Comparison of ENCODE assay signal across 18 mouse cellular contexts in genomic region chr9:43271761-43272518, GRCm38 (mm10). TPM values are rescaled to one million over a fixed set of nuclear protein-coding genes. Genes with fewer than 3 reads are reported as not detected.
DNase-seq lines count a peak whose midpoint lies in the region; ATAC-seq and TF ChIP-seq lines count a peak whose summit lies in the region.
"Had no signal": no experiment of that assay in that cellular context is flagged by ENCODE, and none has a peak within 500 bp of the region (broad histone marks: within the 10 kb centered on the region; RNA-seq: fewer than 3 reads in every experiment).

No protein-coding gene starts in this region.

- no peaks in the 10 kb centered on the region for H3K9me3 ChIP-seq in hindbrain, embryonic 13.5 days
- no peaks in the 10 kb centered on the region for H3K9me3 ChIP-seq in hindbrain, embryonic 11.5 days (ENCODE audit: control insufficient read depth, low read length)
- 0 out of 2 replicates have a peak, but pooled peaks cover 3% of the 10 kb centered on the region for H3K9me3 ChIP-seq in embryonic facial prominence, embryonic 10.5 days
- H3K9me3 ChIP-seq: embryonic facial prominence, embryonic 15.5 days; forebrain, embryonic 12.5 days; limb, embryonic 15.5 days; megakaryocyte, embryonic 14.5 days had no signal

- TF ChIP-seq POLR2A in olfactory bulb, adult 2 months (IDR thresholded peaks at IDR 0.05; ENCODE audit: insufficient read depth, low read depth, low read length): no peak

- ATAC-seq in hindbrain, embryonic 13.5 days (ENCODE audit: low FRiP score): no peak
- no peak for ATAC-seq in hindbrain, embryonic 11.5 days (ENCODE audit: low FRiP score)

- H3K4me3 ChIP-seq in hindbrain, embryonic 13.5 days: no peak overlapping the region
- H3K4me3 ChIP-seq in hindbrain, embryonic 11.5 days (ENCODE audit: low read depth, low read length): no peak overlapping the region
- no peak overlapping the region for H3K4me3 ChIP-seq in left cerebral cortex, adult 2 months
- no peak overlapping the region for H3K4me3 ChIP-seq in embryonic facial prominence, embryonic 10.5 days
- no peak overlapping the region for H3K4me3 ChIP-seq in olfactory bulb, adult 2 months (ENCODE audit: insufficient read depth, low read depth, low read length)
- H3K4me3 ChIP-seq: embryonic facial prominence, embryonic 15.5 days; forebrain, embryonic 12.5 days; limb, embryonic 15.5 days; megakaryocyte, embryonic 14.5 days had no signal

- intact Hi-C loops in left cerebral cortex, adult 2 months (cut with DNase I): no loop called here
- intact Hi-C loops in left cerebral cortex, postnatal 4 days (cut with DNase I): no loop called here

- WGBS in hindbrain, embryonic 13.5 days: 39% methylated on average over 14 of the region's 14 CpGs
- WGBS in hindbrain, embryonic 11.5 days: 37% methylated on average over 14 of the region's 14 CpGs
- 43% methylated on average over 14 of the region's 14 CpGs for WGBS in embryonic facial prominence, embryonic 10.5 days
- WGBS in olfactory bulb, adult 2 months: 53% methylated on average over 14 of the region's 14 CpGs

- TF ChIP-seq CTCF in left cerebral cortex, adult 2 months (IDR thresholded peaks at IDR 0.05): no peak
- no peak for TF ChIP-seq CTCF in olfactory bulb, adult 2 months (IDR thresholded peaks at IDR 0.05; ENCODE audit: insufficient read depth, low read depth, low read length)

- no peak overlapping the region for H3K27ac ChIP-seq in hindbrain, embryonic 13.5 days
- no peak overlapping the region for H3K27ac ChIP-seq in hindbrain, embryonic 11.5 days (ENCODE audit: low read depth, low read length)
- peak overlapping the region; percentile 67 for H3K27ac ChIP-seq in left cerebral cortex, adult 2 months
- H3K27ac ChIP-seq in embryonic facial prominence, embryonic 10.5 days (replicated peaks): peak overlapping the region; percentile 57; the same call in 1 of the 2 replicates
- peak overlapping the region; percentile 9; the same call in 1 of the 2 replicates for H3K27ac ChIP-seq in olfactory bulb, adult 2 months (ENCODE audit: insufficient read depth, low read depth, low read length)
- H3K27ac ChIP-seq: embryonic facial prominence, embryonic 15.5 days; forebrain, embryonic 12.5 days; limb, embryonic 15.5 days had no signal

- peak overlapping the region; percentile 15; the same call in 1 of the 2 replicates for H3K9ac ChIP-seq in hindbrain, embryonic 13.5 days
- no peak overlapping the region for H3K9ac ChIP-seq in hindbrain, embryonic 11.5 days (ENCODE audit: low read depth, low read length)
- H3K9ac ChIP-seq: embryonic facial prominence, embryonic 15.5 days; forebrain, embryonic 12.5 days; limb, embryonic 15.5 days had no signal

- peaks cover 72% of the 10 kb centered on the region for H3K27me3 ChIP-seq in hindbrain, embryonic 13.5 days
- H3K27me3 ChIP-seq in hindbrain, embryonic 11.5 days (ENCODE audit: control insufficient read depth, insufficient read depth, low read length): peaks cover 30% of the 10 kb centered on the region
- peaks cover 59% of the 10 kb centered on the region for H3K27me3 ChIP-seq in embryonic facial prominence, embryonic 10.5 days (replicated peaks; ENCODE audit: low read depth, poor library complexity, severe bottlenecking)

- peaks cover 18% of the 10 kb centered on the region for H3K4me1 ChIP-seq in hindbrain, embryonic 13.5 days (replicated peaks)
- peaks cover 2% of the 10 kb centered on the region; the same call in 1 of the 2 replicates for H3K4me1 ChIP-seq in hindbrain, embryonic 11.5 days (replicated peaks; ENCODE audit: control insufficient read depth, insufficient read depth, low read length)
- H3K4me1 ChIP-seq in embryonic facial prominence, embryonic 10.5 days: peaks cover 50% of the 10 kb centered on the region
- peaks cover 21% of the 10 kb centered on the region for H3K4me1 ChIP-seq in olfactory bulb, adult 2 months (ENCODE audit: control insufficient read depth, insufficient read depth, low read length)

- DNase-seq in hindbrain, embryonic 11.5 days (ENCODE audit: low spot score): no peak
- DNase-seq in left cerebral cortex, adult 2 months (ENCODE audit: extremely low spot score in 1 of 2, low spot score in 2 of 2): no peak
- DNase-seq in left cerebral cortex, postnatal 4 days: no peak
- no peak for DNase-seq in embryonic facial prominence, embryonic 10.5 days (ENCODE audit: low spot score)
- no peak for DNase-seq in spleen, adult 12 weeks (ENCODE audit: low spot score)
- DNase-seq: adrenal gland, postnatal 36 days; B cell, adult 2 months; cerebellum, adult 9-11 months; lung, postnatal 10 days; thymus, postnatal 4 days had no signal

- H3K36me3 ChIP-seq in hindbrain, embryonic 13.5 days: no peaks in the 10 kb centered on the region
- H3K36me3 ChIP-seq in hindbrain, embryonic 11.5 days (ENCODE audit: control insufficient read depth, insufficient read depth, low read length): no peaks in the 10 kb centered on the region
- no peaks in the 10 kb centered on the region for H3K36me3 ChIP-seq in embryonic facial prominence, embryonic 10.5 days (replicated peaks)
- H3K36me3 ChIP-seq: embryonic facial prominence, embryonic 15.5 days; forebrain, embryonic 12.5 days; limb, embryonic 15.5 days had no signal

- no peak overlapping the region for H3K4me2 ChIP-seq in hindbrain, embryonic 13.5 days
- H3K4me2 ChIP-seq in hindbrain, embryonic 11.5 days (replicated peaks; ENCODE audit: low read depth, low read length): no peak overlapping the region
- H3K4me2 ChIP-seq: embryonic facial prominence, embryonic 15.5 days; limb, embryonic 15.5 days had no signal

RNA-seq across cellular contexts. Expression of gene Oaf, which starts 32.2 kb away (rescaled TPM):
- polyA plus RNA-seq in hindbrain, embryonic 13.5 days (2015; fragmentation: Nextera tagmentation; extraction: Ambion mirVana): 11.3 and 12.6 TPM in 2 replicates
- polyA plus RNA-seq in hindbrain, embryonic 11.5 days (2014; fragmentation: Nextera tagmentation; extraction: Ambion mirVana): 34.7 and 41.4 TPM in 2 replicates
- 10 to 100 TPM; 13.3 to 18.0 TPM for total RNA-seq in left cerebral cortex, adult 2 months (2021)
- total RNA-seq in left cerebral cortex, postnatal 4 days (2021): 1 to 10 TPM; 3.6 to 4.1 TPM
- polyA plus RNA-seq in embryonic facial prominence, embryonic 10.5 days (2016; fragmentation: Nextera tagmentation; extraction: Ambion mirVana): 55.2 and 57.0 TPM in 2 replicates
- polyA plus RNA-seq in olfactory bulb, adult 2 months (2012; ENCODE audit: insufficient read depth, insufficient read length, low replicate concordance, missing spikeins): not detected in 2 replicates

RNA-seq across cellular contexts. Expression of gene Trim29, which starts 38.7 kb away (rescaled TPM):
- polyA plus RNA-seq in hindbrain, embryonic 13.5 days (2015; fragmentation: Nextera tagmentation; extraction: Ambion mirVana): not detected in 2 replicates
- polyA plus RNA-seq in hindbrain, embryonic 11.5 days (2014; fragmentation: Nextera tagmentation; extraction: Ambion mirVana): 0.82 and 2.4 TPM in 2 replicates
- not detected for total RNA-seq in left cerebral cortex, adult 2 months (2021)
- total RNA-seq in left cerebral cortex, postnatal 4 days (2021): not detected
- polyA plus RNA-seq in embryonic facial prominence, embryonic 10.5 days (2016; fragmentation: Nextera tagmentation; extraction: Ambion mirVana): 4.4 and 4.7 TPM in 2 replicates
- polyA plus RNA-seq in olfactory bulb, adult 2 months (2012; ENCODE audit: insufficient read depth, insufficient read length, low replicate concordance, missing spikeins): not detected in 2 replicates
- total RNA-seq: hematopoietic stem cell, adult 5-6 weeks had no signal
- polyA plus RNA-seq: liver, embryonic 16.5 days had no signal

Comparison
In these comparisons a context has a peak if more than half of its experiments do, and no peak if none do; other contexts are left out.
1. H3K27ac ChIP-seq: peak in left cerebral cortex, adult 2 months (single experiment), embryonic facial prominence, embryonic 10.5 days (single experiment) and olfactory bulb, adult 2 months (single experiment); none in hindbrain, embryonic 13.5 days (single experiment) and hindbrain, embryonic 11.5 days (single experiment).
2. RNA of gene Oaf, which starts 32.2 kb away (polyA plus RNA-seq): 55.2 to 57.0 TPM in embryonic facial prominence, embryonic 10.5 days, 34.7 to 41.4 TPM in hindbrain, embryonic 11.5 days and 11.3 to 12.6 TPM in hindbrain, embryonic 13.5 days; not detected in olfactory bulb, adult 2 months; every median in the first group is over 10 times any median in the second.